8 mouse cellular contexts compared by ENCODE assay signal in the genomic region with DNA sequence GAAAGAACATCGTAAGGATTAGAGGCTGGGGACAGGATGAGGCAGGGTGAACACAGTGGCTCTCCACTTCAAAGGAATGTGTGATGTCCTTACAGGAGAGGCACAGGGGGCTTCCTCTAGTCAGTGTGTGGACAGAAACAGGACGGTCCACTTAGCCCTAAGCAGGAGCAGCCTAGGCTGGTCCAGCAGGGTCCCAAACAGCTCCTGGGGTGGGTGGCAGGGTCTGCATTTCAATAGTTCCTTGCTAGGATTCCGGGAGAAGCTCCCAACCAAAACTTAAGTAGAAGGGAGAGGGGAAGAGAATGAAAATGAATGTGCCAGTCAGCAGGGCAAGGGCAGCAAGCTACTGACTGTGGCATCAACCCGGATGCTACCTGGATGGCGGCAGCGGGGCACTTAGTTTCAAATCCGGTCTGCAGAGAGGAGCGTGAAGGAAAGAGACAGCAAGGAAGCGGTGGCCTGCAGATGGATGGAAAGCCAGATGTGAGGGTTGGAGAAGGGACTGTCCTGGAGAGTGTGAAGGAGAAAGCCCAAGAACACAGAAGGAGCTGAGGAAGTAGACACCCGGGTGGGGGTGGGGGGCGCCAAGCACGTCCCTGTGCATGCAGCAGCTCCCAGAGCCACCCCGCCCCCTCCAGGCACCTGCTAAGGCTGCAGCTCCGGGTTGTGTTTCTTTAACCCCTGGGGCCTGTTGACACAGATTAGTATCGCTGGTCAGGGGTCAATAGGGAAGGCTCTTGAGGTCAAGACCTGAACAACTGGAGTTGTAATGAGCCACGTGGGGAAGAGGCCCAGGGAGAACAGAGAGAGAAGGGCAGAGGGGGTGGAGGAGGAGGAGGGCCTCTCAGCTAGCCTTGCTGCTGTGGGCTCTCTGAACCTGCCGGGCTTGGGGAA. TPM values are rescaled to one million over a fixed set of nuclear protein-coding genes. Genes with fewer than 3 reads are reported as not detected.
DNase-seq lines count a peak whose midpoint lies in the region; ATAC-seq and TF ChIP-seq lines count a peak whose summit lies in the region.

No protein-coding gene starts in this region.

- 0 out of 2 replicates have a peak, but pooled peaks cover 2% of the 10 kb centered on the region for H3K36me3 ChIP-seq in heart, embryonic 13.5 days
- no peaks in the 10 kb centered on the region for H3K36me3 ChIP-seq in hindbrain, embryonic 11.5 days (ENCODE audit: control insufficient read depth, insufficient read depth, low read length)
- no peaks in the 10 kb centered on the region for H3K36me3 ChIP-seq in liver, embryonic 14.5 days (replicated peaks; ENCODE audit: control insufficient read depth, insufficient read depth, low read depth)

- no peak for DNase-seq in heart, postnatal 25 days (ENCODE audit: low spot score)
- peak; percentile 62 for DNase-seq in hindbrain, embryonic 11.5 days (ENCODE audit: low spot score)
- no peak for DNase-seq in liver, embryonic 14.5 days (ENCODE audit: low read depth in 3 of 3, low spot score in 3 of 3)
- DNase-seq in thymus, postnatal 25 days, result peak; percentile 43
- DNase-seq in adrenal gland, adult 18-20 months (ENCODE audit: low spot score in 2 of 2), result no peak
- DNase-seq in adrenal gland, adult 2 months, result no peak

- peaks cover 80% of the 10 kb centered on the region for H3K4me1 ChIP-seq in heart, embryonic 13.5 days
- H3K4me1 ChIP-seq in hindbrain, embryonic 11.5 days (replicated peaks; ENCODE audit: control insufficient read depth, insufficient read depth, low read length), result peaks cover 30% of the 10 kb centered on the region
- H3K4me1 ChIP-seq in liver, embryonic 14.5 days (replicated peaks; ENCODE audit: control insufficient read depth in 2 of 2, insufficient read depth in 2 of 2, low read length in 1 of 2), result peaks cover 0 to 17% of the 10 kb centered on the region in 2 experiments; a peak in 3 of 4 replicates

- peak overlapping the region; percentile 95 for H3K27ac ChIP-seq in heart, embryonic 13.5 days (replicated peaks)
- 0 out of 2 replicates have a peak overlapping the region, but pooled peaks have one; percentile 10 for H3K27ac ChIP-seq in hindbrain, embryonic 11.5 days (ENCODE audit: low read depth, low read length)
- H3K27ac ChIP-seq in liver, embryonic 14.5 days, result no peak overlapping the region

- 12% methylated on average over 17 of the region's 17 CpGs for WGBS in heart, embryonic 13.5 days
- 2% methylated on average over 17 of the region's 17 CpGs for WGBS in hindbrain, embryonic 11.5 days
- WGBS in liver, embryonic 14.5 days (ENCODE audit: insufficient replicate concordance), result 25% methylated on average over 17 of the region's 17 CpGs

- H3K4me2 ChIP-seq in heart, embryonic 13.5 days, result peak overlapping the region; percentile 63
- H3K4me2 ChIP-seq in hindbrain, embryonic 11.5 days (replicated peaks; ENCODE audit: low read depth, low read length), result peak overlapping the region; percentile 7; the same call in 1 of the 2 replicates
- no peak overlapping the region for H3K4me2 ChIP-seq in liver, embryonic 14.5 days (ENCODE audit: low read depth)

- peak overlapping the region; percentile 80 for H3K9ac ChIP-seq in heart, embryonic 13.5 days
- 0 out of 2 replicates have a peak overlapping the region, but pooled peaks have one; percentile 11 for H3K9ac ChIP-seq in hindbrain, embryonic 11.5 days (ENCODE audit: low read depth, low read length)
- no peak overlapping the region for H3K9ac ChIP-seq in liver, embryonic 14.5 days (replicated peaks)

- H3K27me3 ChIP-seq in heart, embryonic 13.5 days (replicated peaks), result peaks cover 37% of the 10 kb centered on the region
- peaks cover 98% of the 10 kb centered on the region for H3K27me3 ChIP-seq in hindbrain, embryonic 11.5 days (ENCODE audit: control insufficient read depth, insufficient read depth, low read length)
- peaks cover 3% of the 10 kb centered on the region; the same call in 1 of the 2 replicates for H3K27me3 ChIP-seq in liver, embryonic 14.5 days (ENCODE audit: control insufficient read depth, insufficient read depth, low read length)

- TF ChIP-seq EP300 in liver, embryonic 14.5 days (IDR thresholded peaks at IDR 0.05; ENCODE audit: low read depth), result no peak

- H3K9me3 ChIP-seq in heart, embryonic 13.5 days, result no peaks in the 10 kb centered on the region
- no peaks in the 10 kb centered on the region for H3K9me3 ChIP-seq in hindbrain, embryonic 11.5 days (ENCODE audit: control insufficient read depth, low read length)
- H3K9me3 ChIP-seq in liver, embryonic 14.5 days (ENCODE audit: control insufficient read depth, low read length), result no peaks in the 10 kb centered on the region

- H3K4me3 ChIP-seq in heart, embryonic 13.5 days, result peak overlapping the region; percentile 13
- H3K4me3 ChIP-seq in hindbrain, embryonic 11.5 days (ENCODE audit: low read depth, low read length), result no peak overlapping the region
- H3K4me3 ChIP-seq in liver, embryonic 14.5 days (ENCODE audit: insufficient read depth in 1 of 2, low read depth in 2 of 2, low read length in 2 of 2), result no peak overlapping the region

- intact Hi-C loops in heart, postnatal 25 days (cut with DNase I), result no loop called here

- ATAC-seq in heart, embryonic 13.5 days (ENCODE audit: extremely low read depth, insufficient number of reproducible peaks, low FRiP score, low TSS enrichment), result no peak
- peak; percentile 52 for ATAC-seq in activated CD4-positive, CD25-positive, alpha-beta regulatory T cell, adult 4 months
- no peak for ATAC-seq in hindbrain, embryonic 11.5 days (ENCODE audit: low FRiP score)
- 0 out of 2 replicates have a peak, but pooled peaks have one; percentile 19 for ATAC-seq in liver, embryonic 14.5 days (ENCODE audit: insufficient read depth)

- peak; percentile 21 for TF ChIP-seq CTCF in liver, embryonic 14.5 days (IDR thresholded peaks at IDR 0.05; ENCODE audit: low read depth)

RNA-seq across cellular contexts. Expression of a gene that starts 22.5 kb away (rescaled TPM):
- polyA plus RNA-seq in heart, embryonic 13.5 days (2015; fragmentation: Nextera tagmentation; extraction: Ambion mirVana), result 7.8 and 8.9 TPM in 2 replicates
- under 1 TPM in 1 of 2 experiments, not detected in 1; 0.39 TPM for total RNA-seq in heart, postnatal 25 days (2021)
- 10 to 100 TPM; 20.2 to 37.5 TPM for polyA plus RNA-seq in activated CD4-positive, CD25-positive, alpha-beta regulatory T cell, adult 4 months (2017; shearing (Covaris generic))
- polyA plus RNA-seq in hindbrain, embryonic 11.5 days (2014; fragmentation: Nextera tagmentation; extraction: Ambion mirVana), result 2.3 and 2.9 TPM in 2 replicates
- polyA plus RNA-seq in liver, embryonic 14.5 days (2012; rRNA removed), result 10.9 and 11.9 TPM in 2 replicates
- 8.3 and 10.3 TPM in 2 replicates for polyA plus RNA-seq in liver, embryonic 14.5 days (2014; fragmentation: Nextera tagmentation; extraction: Ambion mirVana)
- total RNA-seq in adrenal gland, adult 18-20 months (2021), result under 1 TPM; 0.45 to 0.76 TPM
- under 1 TPM in 1 of 2 experiments, not detected in 1; 0.59 TPM for total RNA-seq in adrenal gland, adult 2 months (2021)
- 0.26 and 0.76 TPM in 2 replicates for polyA plus RNA-seq in adrenal gland, adult 2 months (2012; rRNA removed)

RNA-seq across cellular contexts. Expression of a gene that starts 44.0 kb away (rescaled TPM):
- polyA plus RNA-seq in heart, embryonic 13.5 days (2015; fragmentation: Nextera tagmentation; extraction: Ambion mirVana), result 15.4 and 17.1 TPM in 2 replicates
- 1 to 10 TPM; 4.2 to 4.5 TPM for total RNA-seq in heart, postnatal 25 days (2021)
- polyA plus RNA-seq in activated CD4-positive, CD25-positive, alpha-beta regulatory T cell, adult 4 months (2017; shearing (Covaris generic)), result 1 to 10 TPM in 1 of 2 experiments, under 1 TPM in 1; 0.85 to 1.2 TPM
- polyA plus RNA-seq in hindbrain, embryonic 11.5 days (2014; fragmentation: Nextera tagmentation; extraction: Ambion mirVana), result 5.3 and 5.4 TPM in 2 replicates
- polyA plus RNA-seq in liver, embryonic 14.5 days (2012; rRNA removed), result 45.4 and 46.2 TPM in 2 replicates
- polyA plus RNA-seq in liver, embryonic 14.5 days (2014; fragmentation: Nextera tagmentation; extraction: Ambion mirVana), result 55.6 and 57.7 TPM in 2 replicates
- total RNA-seq in adrenal gland, adult 18-20 months (2021), result 1 to 10 TPM; 2.7 to 2.8 TPM
- total RNA-seq in adrenal gland, adult 2 months (2021), result 1 to 10 TPM; 2.7 to 4.4 TPM
- polyA plus RNA-seq in adrenal gland, adult 2 months (2012; rRNA removed), result 8.2 and 10.9 TPM in 2 replicates

RNA-seq across cellular contexts. Expression of a gene that starts 54.9 kb away (rescaled TPM):
- 10.0 and 11.7 TPM in 2 replicates for polyA plus RNA-seq in heart, embryonic 13.5 days (2015; fragmentation: Nextera tagmentation; extraction: Ambion mirVana)
- 100 to 1,000 TPM; 287 to 311 TPM for total RNA-seq in heart, postnatal 25 days (2021)
- polyA plus RNA-seq in activated CD4-positive, CD25-positive, alpha-beta regulatory T cell, adult 4 months (2017; shearing (Covaris generic)), result 1 to 10 TPM; 2.0 to 2.2 TPM
- polyA plus RNA-seq in hindbrain, embryonic 11.5 days (2014; fragmentation: Nextera tagmentation; extraction: Ambion mirVana), result 2.4 and 3.0 TPM in 2 replicates
- 1.2 and 1.4 TPM in 2 replicates for polyA plus RNA-seq in liver, embryonic 14.5 days (2012; rRNA removed)
- 2.5 and 3.1 TPM in 2 replicates for polyA plus RNA-seq in liver, embryonic 14.5 days (2014; fragmentation: Nextera tagmentation; extraction: Ambion mirVana)
- 100 to 1,000 TPM in 1 of 2 experiments, 10 to 100 TPM in 1; 92.2 to 127 TPM for total RNA-seq in adrenal gland, adult 18-20 months (2021)
- total RNA-seq in adrenal gland, adult 2 months (2021), result 100 to 1,000 TPM in 1 of 2 experiments, 10 to 100 TPM in 1; 91.3 to 113 TPM
- polyA plus RNA-seq in adrenal gland, adult 2 months (2012; rRNA removed), result 47.0 and 59.9 TPM in 2 replicates

RNA-seq across cellular contexts. Expression of a gene that starts 57.6 kb away (rescaled TPM):
- polyA plus RNA-seq in heart, embryonic 13.5 days (2015; fragmentation: Nextera tagmentation; extraction: Ambion mirVana), result 15.1 and 15.7 TPM in 2 replicates
- 10 to 100 TPM; 32.0 to 32.6 TPM for total RNA-seq in heart, postnatal 25 days (2021)
- 10 to 100 TPM in 1 of 2 experiments, 1 to 10 TPM in 1; 9.4 to 12.5 TPM for polyA plus RNA-seq in activated CD4-positive, CD25-positive, alpha-beta regulatory T cell, adult 4 months (2017; shearing (Covaris generic))
- 19.7 and 20.5 TPM in 2 replicates for polyA plus RNA-seq in hindbrain, embryonic 11.5 days (2014; fragmentation: Nextera tagmentation; extraction: Ambion mirVana)
- polyA plus RNA-seq in liver, embryonic 14.5 days (2012; rRNA removed), result 19.0 and 21.2 TPM in 2 replicates
- polyA plus RNA-seq in liver, embryonic 14.5 days (2014; fragmentation: Nextera tagmentation; extraction: Ambion mirVana), result 6.3 and 7.6 TPM in 2 replicates
- total RNA-seq in adrenal gland, adult 18-20 months (2021), result 10 to 100 TPM; 71.3 to 77.8 TPM
- 10 to 100 TPM; 78.4 to 80.7 TPM for total RNA-seq in adrenal gland, adult 2 months (2021)
- 98.7 and 120 TPM in 2 replicates for polyA plus RNA-seq in adrenal gland, adult 2 months (2012; rRNA removed)

RNA-seq across cellular contexts. Expression of a gene that starts 59.2 kb away (rescaled TPM):
- polyA plus RNA-seq in heart, embryonic 13.5 days (2015; fragmentation: Nextera tagmentation; extraction: Ambion mirVana), result 47.6 and 51.6 TPM in 2 replicates
- total RNA-seq in heart, postnatal 25 days (2021), result 10 to 100 TPM; 32.6 to 37.6 TPM
- 10 to 100 TPM; 32.6 to 49.8 TPM for polyA plus RNA-seq in activated CD4-positive, CD25-positive, alpha-beta regulatory T cell, adult 4 months (2017; shearing (Covaris generic))
- 47.9 and 51.1 TPM in 2 replicates for polyA plus RNA-seq in hindbrain, embryonic 11.5 days (2014; fragmentation: Nextera tagmentation; extraction: Ambion mirVana)
- polyA plus RNA-seq in liver, embryonic 14.5 days (2012; rRNA removed), result 37.5 and 37.6 TPM in 2 replicates
- 27.4 and 34.1 TPM in 2 replicates for polyA plus RNA-seq in liver, embryonic 14.5 days (2014; fragmentation: Nextera tagmentation; extraction: Ambion mirVana)
- 10 to 100 TPM; 66.3 to 79.0 TPM for total RNA-seq in adrenal gland, adult 18-20 months (2021)
- 10 to 100 TPM; 57.0 to 68.5 TPM for total RNA-seq in adrenal gland, adult 2 months (2021)
- polyA plus RNA-seq in adrenal gland, adult 2 months (2012; rRNA removed), result 150 and 160 TPM in 2 replicates

Comparison
In these comparisons a context has a peak if more than half of its experiments do, and no peak if none do; other contexts are left out.
1. ATAC-seq: peak in activated CD4-positive, CD25-positive, alpha-beta regulatory T cell, adult 4 months (single experiment) and liver, embryonic 14.5 days (single experiment); none in heart, embryonic 13.5 days (single experiment) and hindbrain, embryonic 11.5 days (single experiment).
2. DNase-seq: peak in hindbrain, embryonic 11.5 days (single experiment) and thymus, postnatal 25 days (single experiment); none in heart, postnatal 25 days (single experiment), liver, embryonic 14.5 days (0 of 3), adrenal gland, adult 18-20 months (0 of 2) and adrenal gland, adult 2 months (single experiment).